Mouse (Mus musculus): ENCODE measurements at regions not wholly inside any gene's neighbourhood (a gene's known extent, or its start where the extent isn't known, plus 50 kb on each side); places are given as distances from the start of the nearest gene placed in this dataset.

- DNase-seq: no peak
Observed at GRCm38 (mm10) chr2:74981856-74982255, 156.3 kb downstream of the Mtx2 start.

- no peak for DNase-seq
Observed at GRCm38 (mm10) chr2:74993802-74994201, 168.2 kb downstream of the Mtx2 start.

- no peak for DNase-seq
Observed at GRCm38 (mm10) chr2:74994998-74995397, 169.4 kb downstream of the Mtx2 start.

GRCm38 (mm10) chr2:74997736-74998135, 172.1 kb downstream of the Mtx2 start:
- DNase-seq: no peak

- DNase-seq: no peak
Observed at GRCm38 (mm10) chr2:75000368-75000796, 174.8 kb downstream of the Mtx2 start.

- no peak for DNase-seq
Observed at GRCm38 (mm10) chr2:75002562-75002961, 177.0 kb downstream of the Mtx2 start.

GRCm38 (mm10) chr2:75008116-75008515, 182.5 kb downstream of the Mtx2 start:
- DNase-seq: no peak

GRCm38 (mm10) chr2:75010647-75011046, 185.0 kb downstream of the Mtx2 start:
- no peak for DNase-seq

GRCm38 (mm10) chr2:75012046-75012445, 186.4 kb downstream of the Mtx2 start:
- DNase-seq: no peak

GRCm38 (mm10) chr2:75014994-75015728, 189.6 kb downstream of the Mtx2 start:
- DNase-seq: no peak

GRCm38 (mm10) chr2:75019459-75019858, 193.9 kb downstream of the Mtx2 start:
- no peak for DNase-seq

- no peak for DNase-seq
Observed at GRCm38 (mm10) chr2:75021639-75022038, 196.0 kb downstream of the Mtx2 start.

GRCm38 (mm10) chr2:75028151-75028550, 202.5 kb downstream of the Mtx2 start:
- no peak for DNase-seq

- no peak for DNase-seq
Observed at GRCm38 (mm10) chr2:75029089-75029693, 203.6 kb downstream of the Mtx2 start.

- no peak for DNase-seq
Observed at GRCm38 (mm10) chr2:75034708-75035107, 209.1 kb downstream of the Mtx2 start.

- DNase-seq: no peak
Observed at GRCm38 (mm10) chr2:75039066-75039465, 213.5 kb downstream of the Mtx2 start.

- no peak for DNase-seq
Observed at GRCm38 (mm10) chr2:75046892-75047291, 221.3 kb downstream of the Mtx2 start.

GRCm38 (mm10) chr2:75048071-75048470, 222.5 kb downstream of the Mtx2 start:
- no peak for DNase-seq

- no peak for DNase-seq
Observed at GRCm38 (mm10) chr2:75054474-75055186, 229.0 kb downstream of the Mtx2 start.

GRCm38 (mm10) chr2:75055187-75055543, 229.6 kb downstream of the Mtx2 start:
- no peak for DNase-seq

- no peak for DNase-seq
Observed at GRCm38 (mm10) chr2:75061009-75061408, 235.4 kb downstream of the Mtx2 start.

- DNase-seq: peak; percentile 21
Observed at GRCm38 (mm10) chr2:75061456-75062188, 236.0 kb downstream of the Mtx2 start.

- DNase-seq: peak; percentile 50
Observed at GRCm38 (mm10) chr2:75062189-75062510, 236.5 kb downstream of the Mtx2 start.
